ENCODE assay signal across 17 mouse cellular contexts in the genomic region with DNA sequence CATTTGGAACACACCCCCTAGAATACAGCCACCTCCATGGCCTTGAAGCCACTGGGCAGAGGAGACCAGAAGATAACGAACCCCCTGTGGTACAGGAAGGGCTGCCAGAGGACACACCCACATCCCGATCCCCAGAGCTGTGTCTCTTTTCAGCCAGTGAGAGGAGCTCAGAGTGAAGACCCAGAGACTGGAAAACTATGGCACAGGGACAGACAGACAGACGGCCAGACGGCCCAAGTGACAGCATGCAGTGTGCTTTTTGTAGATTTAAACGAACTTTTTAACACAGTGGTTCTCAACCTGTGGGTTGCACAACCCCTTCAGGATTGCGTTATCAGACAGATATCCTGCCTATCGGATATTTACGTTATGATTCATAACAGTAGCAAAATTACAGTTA.
A peak's percentile ranks its signal among the peaks of the same experiment; 100 is the strongest.
DNase-seq lines count a peak whose midpoint lies in the region; ATAC-seq lines count a peak whose summit lies in the region.
"Had no signal": no experiment of that assay in that cellular context is flagged by ENCODE, and none has a peak within 500 bp of the region (broad histone marks: within the 10 kb centered on the region; RNA-seq: fewer than 3 reads in every experiment).

No protein-coding gene starts in this region.

- no peak overlapping the region for H3K4me2 ChIP-seq in heart, embryonic 13.5 days
- H3K4me2 ChIP-seq in lung, embryonic 15.5 days, result peak overlapping the region; percentile 18; the same call in 1 of the 2 replicates
- no peak overlapping the region for H3K4me2 ChIP-seq in hindbrain, embryonic 13.5 days
- H3K4me2 ChIP-seq: limb, embryonic 15.5 days; midbrain, embryonic 12.5 days had no signal

- no peaks in the 10 kb centered on the region for H3K27me3 ChIP-seq in heart, embryonic 13.5 days (replicated peaks)
- no peaks in the 10 kb centered on the region for H3K27me3 ChIP-seq in heart, embryonic 10.5 days (ENCODE audit: insufficient read depth, poor library complexity, severe bottlenecking)
- no peaks in the 10 kb centered on the region for H3K27me3 ChIP-seq in lung, embryonic 15.5 days
- H3K27me3 ChIP-seq in hindbrain, embryonic 13.5 days, result 0 out of 2 replicates have a peak, but pooled peaks cover 5% of the 10 kb centered on the region
- H3K27me3 ChIP-seq: limb, embryonic 15.5 days; midbrain, embryonic 12.5 days had no signal

- peaks cover 44% of the 10 kb centered on the region for H3K4me1 ChIP-seq in heart, embryonic 13.5 days
- peaks cover 45% of the 10 kb centered on the region for H3K4me1 ChIP-seq in heart, embryonic 10.5 days
- peaks cover 62% of the 10 kb centered on the region for H3K4me1 ChIP-seq in lung, embryonic 15.5 days
- H3K4me1 ChIP-seq in hindbrain, embryonic 13.5 days (replicated peaks), result peaks cover 49% of the 10 kb centered on the region

- H3K9ac ChIP-seq in heart, embryonic 13.5 days, result no peak overlapping the region
- H3K9ac ChIP-seq in lung, embryonic 15.5 days, result no peak overlapping the region
- no peak overlapping the region for H3K9ac ChIP-seq in hindbrain, embryonic 13.5 days
- H3K9ac ChIP-seq: limb, embryonic 15.5 days; liver, postnatal 0 days; midbrain, embryonic 12.5 days had no signal

- no peak for ATAC-seq in heart, embryonic 13.5 days (ENCODE audit: extremely low read depth, insufficient number of reproducible peaks, low FRiP score, low TSS enrichment)
- ATAC-seq in lung, embryonic 15.5 days (ENCODE audit: borderline replicate concordance, extremely low read depth, low FRiP score, low TSS enrichment), result no peak
- peak; percentile 63 for ATAC-seq in megakaryocyte, adult 5-6 weeks (ENCODE audit: poor library complexity, severe bottlenecking)
- no peak for ATAC-seq in hindbrain, embryonic 13.5 days (ENCODE audit: low FRiP score)
- ATAC-seq: activated CD4-positive, CD25-positive, alpha-beta regulatory T cell, adult 4 months; CD4-positive, CD25-positive, alpha-beta regulatory T cell, adult 4 months had no signal

- no peaks in the 10 kb centered on the region for H3K9me3 ChIP-seq in heart, embryonic 13.5 days
- no peaks in the 10 kb centered on the region for H3K9me3 ChIP-seq in heart, embryonic 10.5 days
- no peaks in the 10 kb centered on the region for H3K9me3 ChIP-seq in lung, embryonic 15.5 days
- no peaks in the 10 kb centered on the region for H3K9me3 ChIP-seq in hindbrain, embryonic 13.5 days
- H3K9me3 ChIP-seq: hindbrain, embryonic 10.5 days; limb, embryonic 15.5 days; midbrain, embryonic 12.5 days had no signal

- H3K4me3 ChIP-seq in heart, embryonic 13.5 days, result no peak overlapping the region
- no peak overlapping the region for H3K4me3 ChIP-seq in heart, embryonic 10.5 days
- no peak overlapping the region for H3K4me3 ChIP-seq in lung, embryonic 15.5 days
- H3K4me3 ChIP-seq in hindbrain, embryonic 13.5 days, result no peak overlapping the region
- H3K4me3 ChIP-seq: hindbrain, embryonic 10.5 days; limb, embryonic 15.5 days; midbrain, embryonic 12.5 days had no signal

- DNase-seq in heart, embryonic 10.5 days (ENCODE audit: low spot score), result no peak
- no peak for DNase-seq in lung, postnatal 14 days
- DNase-seq in ZHBTc4 (ENCODE audit: low read depth, low spot score), result peak; percentile 15
- no peak for DNase-seq in right cerebral cortex, postnatal 10 days (ENCODE audit: low spot score in 2 of 2)
- DNase-seq: cerebellum, adult 11-12 months; gastrocnemius, postnatal 25 days; liver, postnatal 0 days; thymus, postnatal 25 days had no signal

- no peaks in the 10 kb centered on the region for H3K36me3 ChIP-seq in heart, embryonic 13.5 days
- H3K36me3 ChIP-seq in heart, embryonic 10.5 days, result no peaks in the 10 kb centered on the region
- no peaks in the 10 kb centered on the region for H3K36me3 ChIP-seq in lung, embryonic 15.5 days
- no peaks in the 10 kb centered on the region for H3K36me3 ChIP-seq in hindbrain, embryonic 13.5 days
- H3K36me3 ChIP-seq: limb, embryonic 15.5 days; midbrain, embryonic 12.5 days had no signal

- WGBS in heart, embryonic 13.5 days, result 51% methylated on average over 8 of the region's 8 CpGs
- 53% methylated on average over 8 of the region's 8 CpGs for WGBS in heart, embryonic 10.5 days
- 35% methylated on average over 8 of the region's 8 CpGs for WGBS in lung, embryonic 15.5 days
- 69% methylated on average over 8 of the region's 8 CpGs for WGBS in hindbrain, embryonic 13.5 days

- peak overlapping the region; percentile 84 for H3K27ac ChIP-seq in heart, embryonic 13.5 days (replicated peaks)
- no peak overlapping the region for H3K27ac ChIP-seq in heart, embryonic 10.5 days
- H3K27ac ChIP-seq in lung, embryonic 15.5 days, result peak overlapping the region; percentile 89
- no peak overlapping the region for H3K27ac ChIP-seq in hindbrain, embryonic 13.5 days
- H3K27ac ChIP-seq: midbrain, embryonic 12.5 days had no signal

Comparison
In these comparisons a context has a peak if more than half of its experiments do, and no peak if none do; other contexts are left out.
1. H3K27ac ChIP-seq: peak in heart, embryonic 13.5 days (single experiment) and lung, embryonic 15.5 days (single experiment); none in heart, embryonic 10.5 days (single experiment) and hindbrain, embryonic 13.5 days (single experiment).